Mouse (Mus musculus): ENCODE data around the gene Prpf3. TPM values are rescaled to one million over a fixed set of nuclear protein-coding genes. Genes with fewer than 3 reads are reported as not detected.

Prpf3 gene
- polyA plus RNA-seq, 1 experiment = 22.9 TPM

Other genes with a start within 250 kb of the Prpf3 start
- gene Ensa, start 230.9 kb downstream of the Prpf3 start, polyA plus RNA-seq (2012; rRNA removed) = 12.4 and 14.6 TPM in 2 replicates
- gene Mcl1, start 197.1 kb downstream of the Prpf3 start, polyA plus RNA-seq (2012; rRNA removed) = 30.9 and 77.4 TPM in 2 replicates
- gene Adamtsl4, start 168.0 kb downstream of the Prpf3 start, polyA plus RNA-seq (2012; rRNA removed) = 5.7 and 8.4 TPM in 2 replicates
- gene Ecm1, start 116.3 kb downstream of the Prpf3 start, polyA plus RNA-seq (2012; rRNA removed) = 132 and 195 TPM in 2 replicates
- 30.3 and 36.2 TPM in 2 replicates for gene Tars2, start 95.7 kb downstream of the Prpf3 start, polyA plus RNA-seq (2012; rRNA removed)
- gene Rprd2, start 37.0 kb downstream of the Prpf3 start, polyA plus RNA-seq (2012; rRNA removed) = 8.4 and 13.5 TPM in 2 replicates
- 98.0 and 112 TPM in 2 replicates for gene Mrps21, start 15.6 kb upstream of the Prpf3 start, polyA plus RNA-seq (2012; rRNA removed)
- 1.0 and 1.1 TPM in 2 replicates for gene Ciart, start 26.4 kb upstream of the Prpf3 start, polyA plus RNA-seq (2012; rRNA removed)
- 5.6 and 6.5 TPM in 2 replicates for gene BC028528, start 36.1 kb upstream of the Prpf3 start, polyA plus RNA-seq (2012; rRNA removed)
- gene Aph1a, start 38.1 kb upstream of the Prpf3 start, polyA plus RNA-seq (2012; rRNA removed) = 172 and 175 TPM in 2 replicates
- 2.5 and 3.0 TPM in 2 replicates for gene Car14, start 48.8 kb upstream of the Prpf3 start, polyA plus RNA-seq (2012; rRNA removed)
- 13.8 and 18.8 TPM in 2 replicates for gene Anp32e, start 73.4 kb upstream of the Prpf3 start, polyA plus RNA-seq (2012; rRNA removed)
- 49.7 and 54.9 TPM in 2 replicates for gene Plekho1, start 140.1 kb upstream of the Prpf3 start, polyA plus RNA-seq (2012; rRNA removed)
- gene Vps45, start 202.6 kb upstream of the Prpf3 start, polyA plus RNA-seq (2012; rRNA removed) = 6.1 TPM in 2 replicates
- 5.7 and 8.9 TPM in 2 replicates for gene Otud7b, start 248.6 kb upstream of the Prpf3 start, polyA plus RNA-seq (2012; rRNA removed)